Mouse (Mus musculus): ENCODE data around the gene Gm45021.
"Not testable (repeated sequence)": the region's sequence is repeated elsewhere in the genome, so short reads cannot be mapped to it uniquely, and the experiment has no call there.

The Gm45021 gene

GRCm38 (mm10) chr6:48620031-48620430, 30.6 kb downstream of the Gm45021 start:
- DNase-seq, result no peak

- DNase-seq, result not testable (repeated sequence)
These were observed 32.9 kb downstream of the Gm45021 start for GRCm38 (mm10) chr6:48622186-48622843.

- DNase-seq, result no peak
These were observed 34.0 kb downstream of the Gm45021 start for GRCm38 (mm10) chr6:48623460-48623859.

GRCm38 (mm10) chr6:48626464-48626863, 37.1 kb downstream of the Gm45021 start, which contains the start of gene AI854703:
Gene AI854703, plus strand, starts transcription at chr6:48626764.
- no peak for DNase-seq

GRCm38 (mm10) chr6:48626984-48627383, 37.6 kb downstream of the Gm45021 start:
- DNase-seq, result peak; percentile 71 to 75

- peak in 1 of 2 experiments; percentile 40 for DNase-seq
These were observed 38.1 kb downstream of the Gm45021 start for GRCm38 (mm10) chr6:48627511-48627924.

GRCm38 (mm10) chr6:48628377-48628776, 39.0 kb downstream of the Gm45021 start:
- no peak for DNase-seq

GRCm38 (mm10) chr6:48628808-48629660, 39.6 kb downstream of the Gm45021 start:
- peak; percentile 75 to 77 for DNase-seq

- DNase-seq, result no peak
These were observed 40.2 kb downstream of the Gm45021 start for GRCm38 (mm10) chr6:48629661-48630034.

GRCm38 (mm10) chr6:48630831-48631230, 41.4 kb downstream of the Gm45021 start:
- DNase-seq, result no peak

- no peak for DNase-seq
These were observed 45.7 kb downstream of the Gm45021 start for GRCm38 (mm10) chr6:48635105-48635504.

- peak; percentile 1 to 2 for DNase-seq
These were observed 47.1 kb downstream of the Gm45021 start for GRCm38 (mm10) chr6:48636515-48636914.

GRCm38 (mm10) chr6:48637811-48638500, 48.5 kb downstream of the Gm45021 start:
- peak in 1 of 2 experiments; percentile 1 for DNase-seq

- no peak for DNase-seq
These were observed 49.1 kb downstream of the Gm45021 start for GRCm38 (mm10) chr6:48638553-48638952.

GRCm38 (mm10) chr6:48641391-48641790, 52.0 kb downstream of the Gm45021 start:
- DNase-seq, result no peak

- peak in 1 of 2 experiments; percentile 62 for DNase-seq
These were observed 53.4 kb downstream of the Gm45021 start for GRCm38 (mm10) chr6:48642764-48643292.

- DNase-seq, result peak; percentile 69 to 83
These were observed 56.4 kb downstream of the Gm45021 start for GRCm38 (mm10) chr6:48645660-48646308.

GRCm38 (mm10) chr6:48646309-48646690, 56.9 kb downstream of the Gm45021 start:
- no peak for DNase-seq

GRCm38 (mm10) chr6:48646995-48647394, 57.6 kb downstream of the Gm45021 start, which contains the start of gene Gimap8:
Gene Gimap8, plus strand, starts transcription at chr6:48647234.
- DNase-seq, result peak in 1 of 2 experiments; percentile 27

- DNase-seq, result no peak
These were observed 58.2 kb downstream of the Gm45021 start for GRCm38 (mm10) chr6:48647611-48648010.

GRCm38 (mm10) chr6:48648779-48649178, 59.4 kb downstream of the Gm45021 start:
- no peak for DNase-seq

- DNase-seq, result no peak
These were observed 60.6 kb downstream of the Gm45021 start for GRCm38 (mm10) chr6:48650041-48650440.

Measured in cerebellum, postnatal 25 days (tissue).